Mouse (Mus musculus) WW6 (cell line): ENCODE measurements around the gene Pou4f1.

Experiments
- DNase-seq: peaks from one replicate; pipeline ENCODE4 v3.0.0-alpha.2; 2013; ENCODE audit warnings: low read depth, low spot score

Gene Pou4f1

GRCm38 (mm10) chr14:104456976-104457375, 10.8 kb downstream of the Pou4f1 start:
- no peak for DNase-seq

DNA sequence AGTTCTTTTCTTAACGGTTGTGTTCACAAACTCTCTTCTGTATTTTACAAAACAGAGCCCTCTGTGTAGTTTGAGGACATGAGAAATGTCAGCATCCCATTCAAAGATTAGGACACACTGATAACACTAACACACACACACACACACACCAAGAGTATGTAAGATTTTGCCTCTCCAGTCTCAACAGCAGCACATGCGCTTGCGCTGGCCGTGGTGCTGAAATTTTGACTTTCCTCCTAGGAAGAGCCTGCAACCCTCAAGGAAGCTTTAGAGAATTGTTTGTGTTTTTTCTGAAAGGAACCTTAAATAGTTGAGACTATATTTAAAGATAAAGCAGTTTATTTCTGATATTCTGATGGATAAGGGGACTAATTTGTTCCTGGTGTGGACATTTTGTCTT, 14.0 kb downstream of the Pou4f1 start:
- no peak for DNase-seq

GRCm38 (mm10) chr14:104434293-104434692, 33.5 kb downstream of the Pou4f1 start:
- DNase-seq = no peak

DNA sequence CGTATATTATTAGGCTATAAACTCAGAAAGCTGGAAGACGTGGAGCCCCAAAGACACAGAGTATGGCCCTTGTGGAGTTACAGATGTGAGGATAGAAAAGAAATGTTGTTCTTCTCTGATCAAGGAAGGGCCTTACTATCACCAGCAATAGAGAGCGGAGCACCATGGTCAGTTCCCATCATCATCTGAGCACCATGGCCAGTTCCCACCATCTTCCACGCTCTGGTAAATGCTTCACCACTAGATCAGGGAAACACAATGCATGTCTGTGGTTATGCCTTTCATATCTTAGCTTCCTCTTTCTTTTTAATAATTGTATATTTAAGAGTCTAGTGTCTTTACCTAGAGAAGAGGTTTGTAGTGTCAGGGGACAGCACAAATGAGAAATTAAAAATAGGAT, 37.0 kb downstream of the Pou4f1 start:
- no peak for DNase-seq

DNA sequence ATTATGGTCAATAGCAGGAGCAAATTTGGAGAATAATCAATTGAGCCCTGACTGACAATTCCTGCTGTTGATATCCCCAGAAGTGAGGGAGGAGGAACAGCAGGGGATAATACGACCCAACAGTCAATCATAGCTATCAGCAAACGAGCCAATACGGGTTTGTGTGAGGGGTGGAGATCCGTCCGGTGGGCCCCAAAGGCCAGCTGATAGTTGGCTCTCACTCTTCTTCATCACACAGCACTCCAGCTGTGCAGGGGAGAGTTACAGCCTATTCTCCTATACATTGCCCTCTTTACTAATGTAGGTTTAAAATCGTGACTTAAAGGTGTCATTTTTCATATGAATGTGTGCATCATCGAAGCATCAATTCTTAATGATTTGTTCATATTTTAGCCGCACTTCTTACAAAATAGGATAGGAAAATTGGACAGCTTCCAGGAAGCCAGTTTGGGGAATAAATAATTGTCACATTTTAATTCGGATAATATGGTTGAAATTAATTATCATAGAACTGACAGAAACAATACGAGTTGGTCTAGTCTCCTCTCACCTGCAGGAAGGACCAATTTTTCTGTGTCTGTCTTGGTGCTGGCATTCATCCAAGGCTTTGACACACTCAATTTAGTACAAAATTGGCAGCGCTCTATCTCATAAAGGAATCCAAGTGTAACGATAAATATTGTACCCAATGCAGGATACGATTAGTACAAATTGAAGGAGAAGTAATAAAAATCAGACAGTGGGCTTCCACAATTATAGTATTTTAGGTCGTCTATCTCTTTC, 43.9 kb downstream of the Pou4f1 start:
- DNase-seq = no peak
